Mouse (Mus musculus) inflammation-experienced regulatory T-cells, adult 6 months (primary cell): ENCODE measurements around the gene Ggact. TPM values are rescaled to one million over a fixed set of nuclear protein-coding genes. Genes with fewer than 3 reads are reported as not detected.

Experiments
- ATAC-seq: one replicate; pipeline ENCODE4 v1.8.0; 2017
- polyA plus RNA-seq, 3 experiments: library from polyadenylated mRNA; unstranded; fragments of 100-300 nt; shearing (Covaris generic); gene quantifications; one replicate each; pipeline ENCODE4 v1.2.1; 2017

Ggact gene
- 10 to 100 TPM; 16.8 to 36.1 (median 27.9) TPM for polyA plus RNA-seq

GRCm38 (mm10) chr14:122913657-122914056, at the start of gene Ggact:
Gene Ggact, minus strand, starts transcription at chr14:122913757.
- ATAC-seq: no peak

DNA sequence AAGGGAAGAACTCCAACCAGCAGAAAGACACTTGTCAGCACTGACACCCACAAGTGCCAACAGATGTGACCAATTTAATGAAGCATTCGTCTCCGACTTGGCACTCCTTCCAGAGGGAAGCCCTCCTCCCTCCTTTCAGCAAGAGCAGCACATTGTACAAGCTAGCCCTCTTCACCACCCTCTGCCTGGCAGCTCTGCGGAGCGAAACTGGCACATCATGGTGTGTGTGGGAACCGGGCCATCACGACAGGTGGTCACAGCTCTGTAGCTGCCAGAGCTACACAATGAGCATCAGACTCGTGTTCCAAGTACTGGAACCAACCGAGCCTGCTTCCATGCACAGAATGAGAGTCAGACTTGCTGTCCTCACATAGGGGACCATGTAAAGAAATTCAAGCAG, 44.4 kb upstream of the Ggact start:
- ATAC-seq: no peak

DNA sequence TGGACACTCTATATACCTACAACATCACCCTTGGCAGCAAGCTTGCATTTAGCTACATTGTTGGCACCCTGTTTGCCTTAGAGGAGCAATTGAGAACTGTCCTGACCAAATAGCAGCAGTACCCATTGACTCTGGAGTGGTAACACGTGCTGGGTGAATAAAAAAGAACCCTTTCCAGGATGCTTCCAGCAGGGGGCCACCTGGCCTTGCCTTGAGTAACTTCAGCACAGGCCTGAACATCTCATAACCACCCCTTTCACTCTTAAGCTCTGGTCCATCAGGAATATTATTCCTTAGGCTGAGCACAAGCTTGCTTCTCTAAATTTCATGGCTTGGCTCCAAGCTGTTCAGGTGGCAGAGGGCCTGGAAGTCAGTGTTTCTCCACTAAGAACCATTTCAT, 39.8 kb upstream of the Ggact start:
- ATAC-seq: peak; percentile 35

- no peak for ATAC-seq
Measured at GRCm38 (mm10) chr14:122952556-122952955, 39.0 kb upstream of the Ggact start.

- ATAC-seq: peak; percentile 90
Measured at GRCm38 (mm10) chr14:122951676-122952445, 38.3 kb upstream of the Ggact start.

GRCm38 (mm10) chr14:122950915-122951314, 37.4 kb upstream of the Ggact start:
- no peak for ATAC-seq

GRCm38 (mm10) chr14:122943475-122943853, 29.9 kb upstream of the Ggact start:
- ATAC-seq: no peak

DNA sequence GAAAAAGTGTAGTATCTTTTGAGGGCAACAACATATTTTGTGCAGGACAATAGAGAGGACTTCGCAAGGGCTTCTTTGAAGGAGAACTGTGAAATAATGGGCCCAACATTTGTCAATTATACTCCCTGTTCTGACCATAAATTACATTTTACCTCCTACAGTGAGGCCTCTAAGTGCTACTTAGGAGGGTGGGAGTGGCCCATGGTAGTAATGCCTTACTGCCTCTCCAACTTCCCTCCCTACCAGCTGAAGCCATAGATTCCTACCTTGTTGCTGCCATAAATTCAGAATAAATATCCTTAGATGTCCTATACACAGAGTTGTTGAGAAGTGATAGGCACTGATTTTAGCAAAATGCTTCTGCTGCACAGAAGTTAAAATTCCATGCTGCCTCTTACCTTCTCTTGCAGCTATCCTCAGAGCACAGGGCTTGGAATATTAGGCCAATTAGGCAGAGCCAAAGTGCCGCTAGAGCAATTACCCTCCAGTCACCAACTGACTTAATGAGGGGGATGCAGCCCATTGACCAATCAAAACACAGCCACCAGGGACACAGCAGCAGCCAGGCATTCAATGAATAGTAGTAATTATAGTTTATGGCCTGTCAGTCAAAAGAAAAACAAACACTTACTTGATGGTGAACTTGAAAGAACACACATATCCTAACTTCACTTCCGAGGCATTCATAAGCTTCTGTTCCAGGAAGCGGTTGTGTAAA, 29.4 kb upstream of the Ggact start:
- ATAC-seq: no peak

DNA sequence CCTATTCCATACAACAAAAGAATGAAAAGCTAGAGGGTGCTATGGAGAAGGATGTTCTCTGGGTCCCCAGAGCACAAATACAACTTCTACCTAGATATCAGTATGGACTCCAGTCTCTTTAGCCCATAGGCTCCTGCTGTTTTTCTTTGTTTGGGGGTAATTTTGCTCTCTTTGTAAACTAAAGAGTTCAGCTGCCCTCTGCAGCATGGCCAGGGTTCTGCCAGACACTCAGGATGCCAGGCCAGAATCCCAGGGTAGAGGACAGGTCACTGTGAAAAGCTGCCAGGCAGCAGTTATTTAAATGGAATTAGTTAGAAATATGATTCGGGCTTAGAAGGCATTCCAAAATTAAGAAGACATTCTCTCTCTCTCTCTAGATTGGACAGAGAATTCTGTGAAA, 22.9 kb upstream of the Ggact start:
- no peak for ATAC-seq

GRCm38 (mm10) chr14:122920011-122920410, 6.5 kb upstream of the Ggact start:
- ATAC-seq: no peak

DNA sequence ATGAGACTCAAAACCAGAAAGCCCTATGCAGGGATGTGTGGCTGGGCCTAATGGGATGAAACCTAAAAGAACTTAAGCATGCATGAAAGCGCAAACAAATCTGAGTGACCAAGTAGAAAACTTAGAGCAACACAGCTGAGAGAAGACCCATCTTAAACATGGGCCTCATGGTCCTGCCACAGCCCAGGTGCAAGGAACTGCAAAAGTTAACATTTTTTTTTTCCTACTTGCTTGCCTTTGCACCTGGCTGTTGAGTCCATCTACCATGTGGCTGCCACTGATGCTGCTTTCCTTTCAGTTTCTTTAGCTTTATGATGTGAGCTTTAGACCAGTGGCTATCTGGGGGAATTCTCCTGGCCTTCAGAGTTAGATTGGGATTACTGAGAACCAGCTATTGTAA, 4.1 kb upstream of the Ggact start:
- no peak for ATAC-seq

DNA sequence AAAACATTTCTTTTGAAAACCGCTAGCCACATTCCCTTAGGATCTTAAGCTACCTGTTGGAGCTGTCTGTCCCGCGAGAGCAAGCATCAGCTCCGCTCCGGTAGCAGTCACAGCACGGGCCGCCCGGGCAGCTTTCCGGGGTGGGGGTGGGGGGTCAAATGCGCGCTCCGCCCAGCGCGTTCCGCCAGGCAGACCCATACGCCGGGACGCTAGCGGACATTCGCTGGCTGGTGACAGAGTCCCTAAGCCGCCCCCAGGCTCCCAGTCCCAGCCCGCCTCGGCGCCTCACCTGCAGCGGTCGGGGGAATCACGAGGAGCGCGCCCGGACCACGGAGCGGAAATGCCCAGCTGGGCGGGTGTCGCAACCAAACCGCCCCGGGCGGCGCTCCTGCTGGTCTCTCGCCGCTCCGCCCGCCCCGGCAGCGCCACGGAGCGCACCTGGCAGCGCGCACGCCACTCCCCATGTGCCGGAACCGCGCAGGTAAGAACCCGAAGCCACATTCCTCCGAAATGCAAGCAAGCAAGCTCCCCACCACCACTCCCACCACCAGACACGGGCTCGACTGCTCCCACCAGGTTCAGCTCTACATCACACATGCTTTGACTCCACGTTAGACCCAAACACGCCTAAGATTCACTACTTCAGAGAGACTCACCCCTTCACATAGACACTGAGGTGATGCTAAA, 602 bp downstream of the Ggact start:
- ATAC-seq: peak; percentile 63

GRCm38 (mm10) chr14:122912137-122912536, 1.4 kb downstream of the Ggact start:
- no peak for ATAC-seq

DNA sequence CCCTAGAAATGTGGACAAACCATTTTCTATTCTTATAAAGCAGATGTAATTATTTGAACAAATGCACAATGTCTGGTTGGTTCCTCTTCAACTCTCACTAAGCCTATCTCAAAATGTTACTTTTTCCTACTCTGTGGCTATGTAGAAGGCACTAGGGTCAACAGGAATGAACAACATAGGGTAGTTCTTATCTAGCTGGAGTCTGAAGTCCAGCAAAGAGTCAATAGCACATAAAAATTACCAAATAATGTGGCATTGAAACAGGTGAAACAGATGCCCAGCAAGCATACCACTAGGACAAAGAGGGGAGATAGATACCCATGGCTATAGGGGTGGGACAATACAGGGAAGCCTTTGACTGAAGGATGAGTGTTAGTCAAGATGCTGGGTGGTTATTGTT, 2.3 kb downstream of the Ggact start:
- ATAC-seq: no peak

DNA sequence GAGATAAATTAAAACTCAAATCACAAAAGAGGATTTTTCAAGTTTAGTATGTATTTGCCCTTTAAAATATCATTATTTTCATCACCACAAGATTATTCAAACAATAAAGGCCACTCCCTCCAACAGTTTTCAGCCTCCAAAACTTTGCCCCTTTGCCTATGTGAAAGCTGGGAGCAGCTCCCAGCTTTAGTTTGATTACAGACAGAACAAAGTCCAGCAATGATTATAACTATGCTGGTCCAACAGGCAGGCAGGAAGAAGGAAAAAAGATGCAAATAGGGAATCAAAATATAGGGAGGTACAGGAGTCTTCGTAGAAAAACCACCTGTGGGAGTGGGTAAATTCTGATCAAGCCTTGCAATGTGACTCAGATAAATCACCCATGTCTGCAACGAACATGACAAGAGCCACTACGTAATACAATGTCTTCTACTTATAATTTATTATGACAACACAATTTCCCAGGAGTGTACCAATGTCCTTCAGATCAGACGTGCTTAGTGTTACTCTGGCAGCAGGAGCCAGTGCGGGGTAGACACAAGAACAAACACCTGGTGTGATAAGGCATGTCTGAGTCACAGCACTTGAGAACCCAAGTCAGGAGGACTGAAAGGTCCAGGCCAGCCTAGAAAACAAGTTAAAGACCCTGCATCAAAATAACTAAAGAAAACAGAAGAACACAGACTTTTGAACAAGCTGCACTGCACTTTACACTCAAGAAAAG, 4.0 kb downstream of the Ggact start:
- ATAC-seq: no peak

DNA sequence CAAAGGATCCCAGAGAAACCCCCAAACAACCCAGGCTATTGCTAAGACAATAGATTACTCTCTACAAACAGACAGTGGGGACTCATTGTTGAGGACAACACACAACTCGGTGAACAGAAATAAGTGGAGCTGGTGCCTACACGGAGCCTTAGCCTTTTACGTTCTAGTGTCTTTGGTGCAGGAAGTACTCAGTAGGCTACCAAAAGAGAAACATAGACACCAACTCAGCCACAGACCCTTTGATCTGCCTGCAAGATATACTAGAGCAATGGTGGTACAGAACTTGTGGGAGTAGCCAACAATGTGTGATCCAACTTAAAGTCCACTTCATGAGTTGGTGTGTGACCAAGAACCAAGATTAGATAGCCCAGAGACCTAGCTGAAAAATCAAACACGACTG, 5.5 kb downstream of the Ggact start:
- ATAC-seq: peak; percentile 85

DNA sequence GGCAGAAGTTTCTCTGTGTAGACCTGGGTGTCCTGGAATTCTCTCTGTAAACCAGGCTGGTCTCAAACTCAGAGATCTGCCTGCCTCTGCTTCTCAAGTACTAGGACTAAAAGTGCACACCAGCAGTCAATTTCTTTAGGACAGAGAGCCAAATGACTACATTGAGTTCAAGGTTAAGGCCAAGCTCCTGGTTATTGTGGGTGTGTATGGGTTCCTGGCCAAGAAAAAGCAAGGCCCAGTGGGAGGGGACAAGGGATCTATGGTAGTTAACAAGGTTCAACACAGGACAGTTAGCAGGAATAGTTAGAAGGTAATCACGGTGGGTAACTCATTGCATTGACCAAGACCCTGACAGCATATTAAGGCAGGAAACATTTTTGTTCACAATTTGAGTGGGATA, 8.6 kb downstream of the Ggact start:
- ATAC-seq: no peak

DNA sequence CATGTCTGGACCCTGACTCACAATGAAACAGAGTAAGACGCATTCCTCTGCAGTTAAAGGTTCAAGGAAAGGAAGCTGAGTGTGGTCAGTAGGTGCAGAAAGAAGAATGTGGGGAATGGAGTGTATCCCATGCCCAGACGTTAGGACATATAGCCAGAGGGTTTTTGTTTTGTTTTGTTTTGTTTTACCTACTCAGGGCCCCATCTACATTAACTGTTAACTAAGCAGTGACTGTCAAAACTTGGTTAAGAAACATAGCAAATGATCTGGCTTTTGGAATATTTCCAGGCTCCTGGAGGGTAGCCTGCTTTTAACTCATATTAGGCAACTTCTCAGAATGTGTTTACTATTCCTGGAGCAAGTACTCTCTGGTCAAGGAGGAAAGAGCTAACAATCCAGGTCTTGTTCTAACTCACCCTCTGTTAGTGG, 9.6 kb downstream of the Ggact start:
- no peak for ATAC-seq

DNA sequence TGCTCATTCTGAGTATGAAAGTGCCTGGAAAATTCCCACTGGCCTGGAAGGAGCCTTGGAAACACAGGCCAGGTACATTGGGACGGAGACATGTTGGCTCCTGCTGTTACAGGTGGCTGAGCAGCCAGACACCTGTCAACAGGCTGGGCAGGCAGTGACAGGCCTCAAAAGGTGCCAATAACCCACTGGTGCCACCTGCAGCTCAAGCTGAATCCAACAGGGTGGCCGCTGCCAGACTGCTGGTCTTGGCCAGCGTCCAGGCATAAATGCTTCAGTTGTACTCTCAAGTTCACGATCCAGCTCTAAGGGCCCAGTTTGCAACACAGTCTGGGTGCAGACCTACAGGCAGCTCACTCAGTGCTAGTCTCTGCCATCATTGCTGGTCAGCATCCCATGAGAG, 10.7 kb downstream of the Ggact start:
- ATAC-seq: no peak

GRCm38 (mm10) chr14:122902136-122902535, 11.4 kb downstream of the Ggact start:
- peak; percentile 98 for ATAC-seq

- peak; percentile 45 for ATAC-seq
Measured at GRCm38 (mm10) chr14:122901715-122902114, 11.8 kb downstream of the Ggact start.

DNA sequence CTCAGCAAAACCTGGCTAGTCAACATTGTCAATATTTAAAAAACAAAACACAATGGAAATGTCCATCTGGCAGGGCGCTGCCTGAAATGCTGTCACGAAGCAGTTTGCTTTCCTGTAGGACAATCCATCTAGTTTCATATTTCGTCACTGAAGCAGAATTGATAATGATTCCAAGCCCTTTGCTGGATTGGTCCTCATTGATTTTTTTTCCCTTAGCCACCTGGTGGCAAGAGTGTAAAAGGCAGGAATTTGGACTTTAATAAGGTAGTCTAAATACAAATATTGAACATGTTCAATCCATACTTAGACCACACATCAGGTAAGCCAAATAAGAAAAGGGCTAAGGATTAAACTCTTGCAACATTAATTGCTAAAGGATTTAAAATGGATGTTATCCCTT, 12.4 kb downstream of the Ggact start:
- ATAC-seq: no peak

DNA sequence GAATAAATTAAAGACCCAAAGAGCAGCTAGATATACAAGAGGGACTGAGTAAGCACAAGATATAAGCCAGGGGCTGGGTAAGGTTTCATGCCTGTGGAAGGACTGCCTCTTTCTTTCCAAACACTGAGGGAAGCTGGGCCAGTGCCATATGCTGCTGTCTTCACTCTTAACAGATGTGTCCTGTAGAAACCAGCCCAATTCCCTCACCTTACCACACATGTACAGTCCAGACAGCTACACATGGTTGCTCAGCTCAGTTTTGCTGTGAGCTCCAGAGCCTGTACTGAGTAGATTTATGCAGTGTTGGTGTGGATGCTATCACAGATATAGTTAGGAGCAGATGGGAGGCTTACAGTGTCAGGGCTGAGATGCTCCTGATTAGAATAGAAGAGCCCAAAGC, 12.9 kb downstream of the Ggact start:
- ATAC-seq: no peak
